Mouse (Mus musculus) kidney, postnatal 0 days (tissue): ENCODE data around the gene Ckap4. TPM values are rescaled to one million over a fixed set of nuclear protein-coding genes. Genes with fewer than 3 reads are reported as not detected.
A peak's percentile ranks its signal among the peaks of the same experiment; 100 is the strongest.

Experiments
- ATAC-seq: fragments of 200-750 bp; cut with Nextera tagmentation; replicated peaks from 2 replicates; pipeline ENCODE4 v1.8.0; 2017; ENCODE audit warnings: low read depth, moderate number of reproducible peaks, moderate TSS enrichment, moderate library complexity; ENCODE audit not compliant: low FRiP score
- DNase-seq: peaks from one replicate; pipeline ENCODE4 v3.0.0-alpha.2; 2016; ENCODE audit warnings: low spot score
- H3K27ac ChIP-seq: fragments of 300-500 bp; sonication (generic); 2 replicates; pipeline ENCODE4 v1.5.1; 2014; ENCODE audit warnings: mild to moderate bottlenecking
- H3K27me3 ChIP-seq: fragments of 300-500 bp; sonication (generic); 2 replicates; pipeline ENCODE4 v1.6.1; 2014; ENCODE audit warnings: low read length, mixed read lengths; ENCODE audit not compliant: insufficient read depth
- H3K36me3 ChIP-seq: fragments of 300-500 bp; sonication (generic); 2 replicates; pipeline ENCODE4 v1.6.1; 2014; ENCODE audit warnings: low read length, mixed read lengths; ENCODE audit not compliant: insufficient read depth
- H3K4me1 ChIP-seq: fragments of 300-500 bp; sonication (generic); replicated peaks from 2 replicates; pipeline ENCODE4 v1.6.1; 2014; ENCODE audit warnings: antibody characterized with exemption, low read length, mixed read lengths; ENCODE audit not compliant: insufficient read depth
- H3K4me2 ChIP-seq: fragments of 300-500 bp; sonication (generic); 2 replicates; pipeline ENCODE4 v1.6.1; 2014; ENCODE audit warnings: mild to moderate bottlenecking, low read length, moderate library complexity, mixed read lengths
- H3K4me3 ChIP-seq: fragments of 300-500 bp; sonication (generic); replicated peaks from 2 replicates; pipeline ENCODE4 v1.5.1; 2014; ENCODE audit warnings: low read depth, low read length
- H3K9ac ChIP-seq: fragments of 300-500 bp; sonication (generic); 2 replicates; pipeline ENCODE4 v1.6.1; 2014; ENCODE audit warnings: low read depth, low read length
- H3K9me3 ChIP-seq: fragments of 300-500 bp; sonication (generic); replicated peaks from 2 replicates; pipeline ENCODE4 v1.6.1; 2016; ENCODE audit warnings: low read length, inconsistent platforms, mixed read lengths
- CTCF ChIP-seq: IDR thresholded peaks from 2 replicates; pipeline ENCODE4 v1.5.1; 2016; ENCODE audit warnings: antibody characterized with exemption, low read depth, mild to moderate bottlenecking, moderate library complexity
- WGBS: fragments of 180-500 bp; shearing (Covaris S2); extraction: QIAGEN DNeasy Blood & Tissue Kit; methylation state at CpG from one replicate; pipeline ENCODE4 v1.1.7; 2014; 5-methylcytosine and 5-hydroxymethylcytosine counted together
- polyA plus RNA-seq: library from polyadenylated mRNA; unstranded; fragments of >200 nt; fragmentation: Nextera tagmentation; extraction: Ambion mirVana; gene quantifications from 2 replicates; pipeline ENCODE4 v1.2.1, GENCODE M21; 2015

The Ckap4 gene
- polyA plus RNA-seq, 1 experiment from 2014 or later = 77.9 TPM

DNA sequence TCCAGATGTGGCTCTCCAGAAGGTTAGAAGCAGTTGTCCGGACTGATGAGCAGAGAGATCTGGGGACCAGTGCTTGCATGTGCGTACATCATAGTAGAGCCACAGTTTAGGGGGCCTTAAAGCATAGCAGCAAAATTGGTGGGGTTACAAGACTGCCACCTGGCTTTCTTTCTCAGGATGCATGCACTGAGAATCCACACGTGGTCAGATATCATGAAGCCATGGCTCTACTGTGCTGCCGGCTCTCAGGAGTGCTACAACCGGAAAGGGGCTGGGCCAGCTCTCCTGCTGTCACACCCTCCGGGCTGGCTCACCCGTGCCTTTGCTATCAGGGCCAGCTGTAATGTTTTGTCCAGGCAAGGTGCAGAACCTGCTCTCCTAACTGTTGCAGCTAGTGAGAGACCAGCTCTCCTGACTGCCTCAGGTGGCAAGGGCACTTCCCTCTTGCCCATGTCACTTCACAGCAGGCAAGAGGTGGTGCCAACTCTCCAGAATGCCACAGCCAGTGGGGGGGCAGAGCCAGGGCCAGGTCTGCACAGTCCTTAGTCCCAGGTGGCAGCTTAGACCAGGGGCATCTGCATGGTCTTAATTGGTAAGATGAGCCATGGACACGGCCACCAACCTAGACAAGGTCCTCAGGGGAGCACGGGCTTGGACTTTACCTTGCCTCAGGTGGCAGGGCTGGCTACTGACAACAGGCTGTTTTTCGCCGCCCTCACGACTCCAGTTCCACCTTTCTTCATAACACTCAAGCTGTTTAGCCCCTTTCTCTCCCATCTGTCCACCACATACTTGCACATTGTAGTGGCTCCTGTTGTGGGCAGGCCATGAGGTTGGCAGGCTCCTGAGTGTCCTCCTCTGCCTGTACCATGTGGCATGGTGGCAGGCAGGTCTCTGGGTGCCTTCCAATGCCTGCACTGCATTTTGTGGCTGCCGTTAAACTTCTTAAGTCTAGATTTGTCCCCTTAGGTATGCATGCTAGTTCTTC, 29.0 kb upstream of the Ckap4 start:
- Histone ChIP-seq H3K27me3 (no peaks in the 10 kb centered on the region), H3K27ac (no peak overlapping the region), H3K4me3 (no peak overlapping the region), H3K4me1 (no peaks in the 10 kb centered on the region), H3K9ac (no peak overlapping the region), H3K4me2 (no peak overlapping the region), H3K9me3 (no peaks in the 10 kb centered on the region), H3K36me3 (no peaks in the 10 kb centered on the region)
- WGBS = 60% methylated on average over 13 of the region's 13 CpGs
- peak; percentile 58 for TF ChIP-seq CTCF
- DNase-seq = peak; percentile 36
- ATAC-seq = peak; percentile 78; the same call in 1 of the 2 replicates

DNA sequence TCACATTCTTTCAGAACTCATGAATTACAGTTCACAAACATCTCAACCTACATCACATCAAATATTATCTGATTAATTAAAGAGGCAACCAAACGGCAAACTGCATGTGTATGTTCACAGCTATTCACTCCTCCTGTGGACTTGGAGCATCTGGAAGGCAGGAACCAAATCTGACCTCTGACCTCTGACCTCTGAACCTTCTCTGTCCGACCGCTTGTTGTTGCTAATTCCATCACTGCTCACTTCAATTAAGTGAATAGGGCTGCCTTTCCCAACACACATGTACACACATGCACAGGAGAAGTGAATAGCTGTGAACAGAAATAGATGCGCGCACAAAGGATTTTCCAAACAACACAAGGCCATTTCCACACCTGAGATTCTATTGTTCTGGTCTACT, 28.3 kb upstream of the Ckap4 start:
- no peak for ATAC-seq
- no peak for TF ChIP-seq CTCF

DNA sequence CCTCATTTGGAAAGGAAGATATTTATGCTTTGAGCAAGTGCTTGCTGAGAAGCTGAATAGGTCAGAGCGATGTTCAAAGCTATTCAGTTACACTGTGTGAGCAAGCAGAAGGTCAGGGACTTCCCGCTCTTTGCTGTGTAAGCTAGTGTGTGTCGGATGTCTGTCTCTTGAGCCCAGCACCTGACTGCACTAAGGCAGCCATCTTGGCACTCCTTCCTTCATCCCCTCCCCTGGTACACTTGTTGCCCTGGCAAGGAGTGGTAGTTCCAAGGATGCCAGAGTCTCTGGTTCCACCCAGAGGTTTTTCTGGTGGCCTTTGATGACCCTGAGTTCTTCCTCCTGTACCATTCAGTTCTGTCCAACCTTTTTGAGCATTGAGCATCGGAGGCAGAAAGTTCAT, 26.1 kb upstream of the Ckap4 start:
- no peak for ATAC-seq
- no peak for DNase-seq
- no peak overlapping the region for H3K9ac ChIP-seq
- 79% methylated on average over 4 of the region's 4 CpGs for WGBS
- no peak for TF ChIP-seq CTCF
- H3K36me3 ChIP-seq = no peaks in the 10 kb centered on the region
- H3K4me1 ChIP-seq = no peaks in the 10 kb centered on the region
- H3K9me3 ChIP-seq = no peaks in the 10 kb centered on the region
- H3K27ac ChIP-seq = no peak overlapping the region
- no peak overlapping the region for H3K4me3 ChIP-seq
- no peaks in the 10 kb centered on the region for H3K27me3 ChIP-seq
- H3K4me2 ChIP-seq = no peak overlapping the region

More for the DNA sequence above, 28.3 kb upstream of the Ckap4 start:
- Histone ChIP-seq H3K9ac (no peak overlapping the region), H3K27me3 (no peaks in the 10 kb centered on the region), H3K9me3 (no peaks in the 10 kb centered on the region), H3K4me1 (no peaks in the 10 kb centered on the region), H3K36me3 (no peaks in the 10 kb centered on the region), H3K4me3 (no peak overlapping the region), H3K4me2 (no peak overlapping the region), H3K27ac (no peak overlapping the region)
- WGBS = 73% methylated on average over 5 of the region's 5 CpGs
- no peak for DNase-seq

DNA sequence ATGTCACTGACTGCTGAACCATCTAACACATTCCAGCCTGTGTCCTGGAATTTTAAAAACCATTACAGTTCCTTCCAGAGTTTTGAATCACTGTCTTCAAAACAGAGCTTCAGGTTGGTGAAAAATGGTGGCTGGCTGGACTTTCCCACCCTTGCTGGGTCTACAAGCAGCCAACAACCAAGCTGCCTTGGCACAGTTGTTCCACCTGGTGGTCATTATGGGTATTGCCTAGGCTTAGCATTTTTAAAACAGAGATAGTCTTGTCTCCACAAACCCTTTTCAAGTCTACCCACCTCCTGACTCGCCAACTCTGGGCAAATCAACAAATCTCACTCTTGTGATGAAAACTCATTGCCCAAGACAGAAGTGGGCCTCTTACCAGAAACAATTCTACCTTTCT, 24.6 kb upstream of the Ckap4 start:
- 100% methylated on average over 1 of the region's 1 CpGs for WGBS
- H3K9ac ChIP-seq = no peak overlapping the region
- no peak for ATAC-seq
- no peak overlapping the region for H3K27ac ChIP-seq
- H3K4me3 ChIP-seq = no peak overlapping the region
- no peaks in the 10 kb centered on the region for H3K36me3 ChIP-seq
- H3K4me1 ChIP-seq = no peaks in the 10 kb centered on the region
- no peak for DNase-seq
- no peaks in the 10 kb centered on the region for H3K9me3 ChIP-seq
- H3K4me2 ChIP-seq = no peak overlapping the region
- H3K27me3 ChIP-seq = no peaks in the 10 kb centered on the region
- peak; percentile 56 for TF ChIP-seq CTCF

DNA sequence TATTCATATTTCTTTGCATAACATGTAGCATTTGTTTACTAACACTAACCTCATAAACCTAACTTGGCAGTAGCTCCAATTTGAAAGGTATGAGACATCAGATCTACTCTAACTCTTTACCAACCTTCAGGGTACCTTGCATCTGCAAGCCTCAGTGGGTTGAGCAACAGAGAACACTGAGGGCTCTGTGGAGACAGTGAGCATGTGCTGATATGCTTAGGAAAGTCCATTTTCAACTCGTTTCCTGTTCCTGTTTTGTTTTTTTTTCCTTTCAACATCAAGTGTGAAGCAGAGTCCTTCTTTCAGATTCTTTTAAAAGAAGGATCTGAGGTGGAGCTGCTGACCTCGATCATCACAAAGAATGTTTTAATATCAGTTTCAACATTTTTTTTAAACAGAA, 22.3 kb upstream of the Ckap4 start:
- Histone ChIP-seq H3K27me3 (no peaks in the 10 kb centered on the region), H3K9ac (no peak overlapping the region), H3K4me3 (no peak overlapping the region), H3K4me2 (no peak overlapping the region), H3K27ac (no peak overlapping the region), H3K36me3 (no peaks in the 10 kb centered on the region), H3K4me1 (no peaks in the 10 kb centered on the region), H3K9me3 (no peaks in the 10 kb centered on the region)
- TF ChIP-seq CTCF = no peak
- WGBS = 76% methylated on average over 2 of the region's 2 CpGs
- no peak for DNase-seq
- ATAC-seq = no peak

DNA sequence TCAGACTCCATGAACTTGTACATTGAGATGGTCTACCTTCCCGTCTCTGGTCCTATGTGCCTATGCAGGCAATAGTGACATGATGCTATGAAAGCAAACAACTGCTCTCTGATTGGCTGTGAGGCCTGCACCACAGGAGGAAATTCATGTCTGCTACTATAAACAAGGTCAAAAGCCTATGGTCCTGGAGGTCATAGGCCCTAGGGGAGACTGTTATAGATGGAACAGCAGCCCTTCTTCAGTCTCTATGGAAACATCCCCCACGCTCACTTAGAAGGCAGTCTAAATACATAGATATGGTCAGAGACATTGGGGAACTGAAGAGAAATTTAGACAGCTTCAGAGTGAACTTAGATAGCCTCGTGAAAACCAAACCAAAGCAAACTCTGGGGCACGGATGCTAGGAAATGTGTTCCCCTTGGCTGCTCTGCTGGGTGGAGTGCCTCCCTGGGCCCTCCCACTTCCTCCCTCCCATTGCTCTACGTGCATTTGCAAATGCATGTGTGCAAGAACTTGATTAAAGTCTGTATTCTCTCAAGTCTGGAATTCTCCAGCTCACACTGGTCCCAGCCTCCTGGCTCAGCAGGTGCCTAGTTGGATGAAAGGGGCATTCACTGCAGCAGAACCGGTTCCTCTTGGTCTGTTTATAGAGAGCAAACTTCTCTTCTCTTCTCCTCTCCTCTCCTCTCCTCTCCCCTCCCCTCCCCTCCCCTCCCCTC, 20.6 kb upstream of the Ckap4 start:
- peak; percentile 85 for ATAC-seq
- Histone ChIP-seq H3K27ac (peak overlapping the region; percentile 68), H3K36me3 (no peaks in the 10 kb centered on the region), H3K9me3 (no peaks in the 10 kb centered on the region), H3K27me3 (no peaks in the 10 kb centered on the region), H3K4me3 (no peak overlapping the region), H3K4me2 (no peak overlapping the region), H3K4me1 (no peaks in the 10 kb centered on the region), H3K9ac (no peak overlapping the region)
- 30% methylated on average over 6 of the region's 6 CpGs for WGBS
- TF ChIP-seq CTCF = no peak
- DNase-seq = peak; percentile 27
